Mouse (Mus musculus): ENCODE results near the gene Gm42791. TPM values are rescaled to one million over a fixed set of nuclear protein-coding genes. Genes with fewer than 3 reads are reported as not detected.

Gene Gm42791
- polyA plus RNA-seq, 1 experiment from 2014 or later = 1.9 TPM

GRCm38 (mm10) chr5:148982396-148982795, 12.6 kb downstream of the Gm42791 start:
- peaks cover 6% of the 10 kb centered on the region; the same call in 1 of the 2 replicates for H3K9me3 ChIP-seq (ENCODE audit: control insufficient read depth, low read length)
- 90% methylated on average over 7 of the region's 7 CpGs for WGBS
- DNase-seq (ENCODE audit: low spot score) (no peak), ATAC-seq (ENCODE audit: insufficient number of reproducible peaks, low FRiP score, low TSS enrichment, low read depth) (no peak)
- no peak overlapping the region for H3K27ac ChIP-seq (replicated peaks; ENCODE audit: low read depth, low read length)
- no peaks in the 10 kb centered on the region for H3K27me3 ChIP-seq (ENCODE audit: control insufficient read depth, insufficient read depth, low read length)
- H3K9ac ChIP-seq (ENCODE audit: low read length) = no peak overlapping the region
- H3K4me2 ChIP-seq (ENCODE audit: low read depth, severe bottlenecking) = no peak overlapping the region
- H3K36me3 ChIP-seq (ENCODE audit: control insufficient read depth, insufficient read depth, low read length) = no peaks in the 10 kb centered on the region
- no peak overlapping the region for H3K4me3 ChIP-seq (ENCODE audit: low read depth, low read length)
- peaks cover 15% of the 10 kb centered on the region for H3K4me1 ChIP-seq (ENCODE audit: control insufficient read depth, insufficient read depth, low read length)

GRCm38 (mm10) chr5:148980607-148981006, 14.3 kb downstream of the Gm42791 start:
- DNase-seq (ENCODE audit: low spot score) (no peak), ATAC-seq (ENCODE audit: insufficient number of reproducible peaks, low FRiP score, low TSS enrichment, low read depth) (no peak)
- WGBS = 57% methylated on average over 6 of the region's 6 CpGs
- Histone ChIP-seq H3K4me1 (ENCODE audit: control insufficient read depth, insufficient read depth, low read length) (peaks cover 12% of the 10 kb centered on the region), H3K27ac (replicated peaks; ENCODE audit: low read depth, low read length) (no peak overlapping the region), H3K27me3 (ENCODE audit: control insufficient read depth, insufficient read depth, low read length) (no peaks in the 10 kb centered on the region), H3K36me3 (ENCODE audit: control insufficient read depth, insufficient read depth, low read length) (no peaks in the 10 kb centered on the region), H3K9me3 (ENCODE audit: control insufficient read depth, low read length) (peaks cover 4% of the 10 kb centered on the region; the same call in 1 of the 2 replicates), H3K4me3 (ENCODE audit: low read depth, low read length) (no peak overlapping the region), H3K4me2 (ENCODE audit: low read depth, severe bottlenecking) (no peak overlapping the region), H3K9ac (ENCODE audit: low read length) (no peak overlapping the region)

- H3K4me2 ChIP-seq (ENCODE audit: low read depth, severe bottlenecking) = no peak overlapping the region
- H3K4me1 ChIP-seq (ENCODE audit: control insufficient read depth, insufficient read depth, low read length) = peaks cover 12% of the 10 kb centered on the region
- DNase-seq (ENCODE audit: low spot score) (no peak), ATAC-seq (ENCODE audit: insufficient number of reproducible peaks, low FRiP score, low TSS enrichment, low read depth) (no peak)
- H3K9ac ChIP-seq (ENCODE audit: low read length) = no peak overlapping the region
- 70% methylated on average over 18 of the region's 18 CpGs for WGBS
- no peak overlapping the region for H3K4me3 ChIP-seq (ENCODE audit: low read depth, low read length)
- H3K36me3 ChIP-seq (ENCODE audit: control insufficient read depth, insufficient read depth, low read length) = no peaks in the 10 kb centered on the region
- peaks cover under 1% of the 10 kb centered on the region; the same call in 1 of the 2 replicates for H3K9me3 ChIP-seq (ENCODE audit: control insufficient read depth, low read length)
- no peaks in the 10 kb centered on the region for H3K27me3 ChIP-seq (ENCODE audit: control insufficient read depth, insufficient read depth, low read length)
- peak overlapping the region; percentile 75; the same call in 1 of the 2 replicates for H3K27ac ChIP-seq (replicated peaks; ENCODE audit: low read depth, low read length)
Observed at GRCm38 (mm10) chr5:148978458-148979165, 16.3 kb downstream of the Gm42791 start.

GRCm38 (mm10) chr5:148977698-148978457, 17.1 kb downstream of the Gm42791 start:
- no peaks in the 10 kb centered on the region for H3K36me3 ChIP-seq (ENCODE audit: control insufficient read depth, insufficient read depth, low read length)
- no peaks in the 10 kb centered on the region for H3K9me3 ChIP-seq (ENCODE audit: control insufficient read depth, low read length)
- peaks cover 17% of the 10 kb centered on the region for H3K4me1 ChIP-seq (ENCODE audit: control insufficient read depth, insufficient read depth, low read length)
- 13% methylated on average over 14 of the region's 14 CpGs for WGBS
- H3K4me3 ChIP-seq (ENCODE audit: low read depth, low read length) = no peak overlapping the region
- no peak overlapping the region; the same call in 1 of the 2 replicates for H3K9ac ChIP-seq (ENCODE audit: low read length)
- H3K27ac ChIP-seq (replicated peaks; ENCODE audit: low read depth, low read length) = peak overlapping the region; percentile 75
- H3K27me3 ChIP-seq (ENCODE audit: control insufficient read depth, insufficient read depth, low read length) = no peaks in the 10 kb centered on the region
- ATAC-seq (ENCODE audit: insufficient number of reproducible peaks, low FRiP score, low TSS enrichment, low read depth) (peak; percentile 45; the same call in 1 of the 2 replicates), DNase-seq (ENCODE audit: low spot score) (peak; percentile 55)
- no peak overlapping the region for H3K4me2 ChIP-seq (ENCODE audit: low read depth, severe bottlenecking)

GRCm38 (mm10) chr5:148976876-148977275, 18.1 kb downstream of the Gm42791 start:
- Histone ChIP-seq H3K36me3 (ENCODE audit: control insufficient read depth, insufficient read depth, low read length) (no peaks in the 10 kb centered on the region), H3K27ac (replicated peaks; ENCODE audit: low read depth, low read length) (no peak overlapping the region), H3K4me3 (ENCODE audit: low read depth, low read length) (no peak overlapping the region), H3K27me3 (ENCODE audit: control insufficient read depth, insufficient read depth, low read length) (no peaks in the 10 kb centered on the region), H3K9ac (ENCODE audit: low read length) (no peak overlapping the region), H3K9me3 (ENCODE audit: control insufficient read depth, low read length) (no peaks in the 10 kb centered on the region), H3K4me1 (ENCODE audit: control insufficient read depth, insufficient read depth, low read length) (peaks cover 18% of the 10 kb centered on the region), H3K4me2 (ENCODE audit: low read depth, severe bottlenecking) (no peak overlapping the region)
- WGBS = 69% methylated on average over 8 of the region's 8 CpGs
- DNase-seq (ENCODE audit: low spot score) (no peak), ATAC-seq (ENCODE audit: insufficient number of reproducible peaks, low FRiP score, low TSS enrichment, low read depth) (no peak)

- ATAC-seq (ENCODE audit: insufficient number of reproducible peaks, low FRiP score, low TSS enrichment, low read depth) (no peak), DNase-seq (ENCODE audit: low spot score) (no peak)
- WGBS = 94% methylated on average over 12 of the region's 12 CpGs
- H3K36me3 ChIP-seq (ENCODE audit: control insufficient read depth, insufficient read depth, low read length) = no peaks in the 10 kb centered on the region
- H3K4me3 ChIP-seq (ENCODE audit: low read depth, low read length) = no peak overlapping the region
- no peak overlapping the region for H3K9ac ChIP-seq (ENCODE audit: low read length)
- H3K27ac ChIP-seq (replicated peaks; ENCODE audit: low read depth, low read length) = no peak overlapping the region
- peaks cover 18% of the 10 kb centered on the region for H3K4me1 ChIP-seq (ENCODE audit: control insufficient read depth, insufficient read depth, low read length)
- H3K9me3 ChIP-seq (ENCODE audit: control insufficient read depth, low read length) = no peaks in the 10 kb centered on the region
- H3K4me2 ChIP-seq (ENCODE audit: low read depth, severe bottlenecking) = no peak overlapping the region
- H3K27me3 ChIP-seq (ENCODE audit: control insufficient read depth, insufficient read depth, low read length) = no peaks in the 10 kb centered on the region
Observed at GRCm38 (mm10) chr5:148975035-148975434, 19.9 kb downstream of the Gm42791 start.

- Histone ChIP-seq H3K27me3 (ENCODE audit: control insufficient read depth, insufficient read depth, low read length) (no peaks in the 10 kb centered on the region), H3K4me2 (ENCODE audit: low read depth, severe bottlenecking) (no peak overlapping the region), H3K4me3 (ENCODE audit: low read depth, low read length) (no peak overlapping the region), H3K4me1 (ENCODE audit: control insufficient read depth, insufficient read depth, low read length) (peaks cover 17% of the 10 kb centered on the region), H3K9ac (ENCODE audit: low read length) (0 out of 2 replicates have a peak overlapping the region, but pooled peaks have one; percentile 5), H3K9me3 (ENCODE audit: control insufficient read depth, low read length) (no peaks in the 10 kb centered on the region), H3K27ac (replicated peaks; ENCODE audit: low read depth, low read length) (no peak overlapping the region), H3K36me3 (ENCODE audit: control insufficient read depth, insufficient read depth, low read length) (no peaks in the 10 kb centered on the region)
- ATAC-seq (ENCODE audit: insufficient number of reproducible peaks, low FRiP score, low TSS enrichment, low read depth) (0 out of 2 replicates have a peak, but pooled peaks have one; percentile 23), DNase-seq (ENCODE audit: low spot score) (no peak)
- WGBS = 2% methylated on average over 6 of the region's 6 CpGs
Observed at GRCm38 (mm10) chr5:148973019-148973668, 21.8 kb downstream of the Gm42791 start.

GRCm38 (mm10) chr5:148972167-148972566, 22.8 kb downstream of the Gm42791 start:
- H3K36me3 ChIP-seq (ENCODE audit: control insufficient read depth, insufficient read depth, low read length) = no peaks in the 10 kb centered on the region
- peaks cover 10% of the 10 kb centered on the region for H3K4me1 ChIP-seq (ENCODE audit: control insufficient read depth, insufficient read depth, low read length)
- H3K9ac ChIP-seq (ENCODE audit: low read length) = no peak overlapping the region
- no peaks in the 10 kb centered on the region for H3K27me3 ChIP-seq (ENCODE audit: control insufficient read depth, insufficient read depth, low read length)
- no peak overlapping the region for H3K27ac ChIP-seq (replicated peaks; ENCODE audit: low read depth, low read length)
- ATAC-seq (ENCODE audit: insufficient number of reproducible peaks, low FRiP score, low TSS enrichment, low read depth) = no peak
- H3K4me2 ChIP-seq (ENCODE audit: low read depth, severe bottlenecking) = no peak overlapping the region
- H3K9me3 ChIP-seq (ENCODE audit: control insufficient read depth, low read length) = no peaks in the 10 kb centered on the region
- WGBS = 93% methylated on average over 8 of the region's 8 CpGs
- H3K4me3 ChIP-seq (ENCODE audit: low read depth, low read length) = no peak overlapping the region
- no peak for DNase-seq (ENCODE audit: low spot score)
